In genomic region chr9:69183888-69184287, GRCm38 (mm10) we compare ENCODE assay signal across 17 mouse cellular contexts.
"Had no signal": no experiment of that assay in that cellular context is flagged by ENCODE, and none has a peak within 500 bp of the region (broad histone marks: within the 10 kb centered on the region; RNA-seq: fewer than 3 reads in every experiment).

No protein-coding gene starts in this region.

- H3K27ac ChIP-seq: hindbrain, embryonic 13.5 days; hindbrain, postnatal 0 days; kidney, postnatal 0 days; limb, embryonic 12.5 days; liver, embryonic 13.5 days; midbrain, embryonic 10.5 days; neural tube, embryonic 13.5 days had no signal

- H3K4me3 ChIP-seq: hindbrain, embryonic 13.5 days; limb, embryonic 12.5 days; liver, embryonic 13.5 days; midbrain, embryonic 10.5 days; neural tube, embryonic 13.5 days had no signal

- DNase-seq: layer of hippocampus, adult 9-11 months; layer of hippocampus, postnatal 36 days; liver, embryonic 13.5 days; lung, embryonic 14.5 days; lung, postnatal 10 days; lung, postnatal 4 days; retina, postnatal 1 day; right cerebral cortex, postnatal 4 days; spleen, adult 18-20 months; thymus, postnatal 36 days had no signal

- H3K9me3 ChIP-seq: hindbrain, embryonic 13.5 days; limb, embryonic 12.5 days; liver, embryonic 13.5 days; midbrain, embryonic 10.5 days had no signal

- H3K36me3 ChIP-seq: hindbrain, embryonic 13.5 days; limb, embryonic 12.5 days; liver, embryonic 13.5 days; midbrain, embryonic 10.5 days; neural tube, embryonic 13.5 days had no signal

- H3K4me1 ChIP-seq: hindbrain, embryonic 13.5 days; liver, embryonic 13.5 days; midbrain, embryonic 10.5 days; neural tube, embryonic 13.5 days had no signal

- H3K27me3 ChIP-seq: hindbrain, embryonic 13.5 days; limb, embryonic 12.5 days; liver, embryonic 13.5 days; neural tube, embryonic 13.5 days had no signal

- H3K4me2 ChIP-seq: hindbrain, embryonic 13.5 days; limb, embryonic 12.5 days; liver, embryonic 13.5 days; lung, embryonic 14.5 days; neural tube, embryonic 13.5 days had no signal

- ATAC-seq: hindbrain, postnatal 0 days; midbrain, embryonic 16.5 days had no signal

- H3K9ac ChIP-seq: hindbrain, embryonic 13.5 days; limb, embryonic 12.5 days; liver, embryonic 13.5 days; lung, embryonic 14.5 days; neural tube, embryonic 13.5 days had no signal
